Mouse (Mus musculus) embryonic stem cell, embryonic (primary cell): ENCODE measurements around the gene Ufsp1.

Experiments
- CTCF ChIA-PET, 4 experiments: fragments of 300-600 bp in 2 of 4; fragments of 350-600 bp in 2 of 4; sonication (Branson Sonifier 250); formaldehyde crosslinking; loops; one replicate each; lab custom pipeline; 2022; ENCODE audit warnings: inconsistent platforms in 2 of 4; lab: Charles Lee
- POLR2A ChIA-PET, 4 experiments: fragments of 300-600 bp in 2 of 4; fragments of 350-600 bp in 2 of 4; sonication (Branson Sonifier 250); formaldehyde crosslinking; loops; one replicate each; lab custom pipeline; 2022; ENCODE audit warnings: antibody characterized with exemption in 4 of 4, inconsistent platforms in 1 of 4; lab: Charles Lee

The Ufsp1 gene

DNA sequence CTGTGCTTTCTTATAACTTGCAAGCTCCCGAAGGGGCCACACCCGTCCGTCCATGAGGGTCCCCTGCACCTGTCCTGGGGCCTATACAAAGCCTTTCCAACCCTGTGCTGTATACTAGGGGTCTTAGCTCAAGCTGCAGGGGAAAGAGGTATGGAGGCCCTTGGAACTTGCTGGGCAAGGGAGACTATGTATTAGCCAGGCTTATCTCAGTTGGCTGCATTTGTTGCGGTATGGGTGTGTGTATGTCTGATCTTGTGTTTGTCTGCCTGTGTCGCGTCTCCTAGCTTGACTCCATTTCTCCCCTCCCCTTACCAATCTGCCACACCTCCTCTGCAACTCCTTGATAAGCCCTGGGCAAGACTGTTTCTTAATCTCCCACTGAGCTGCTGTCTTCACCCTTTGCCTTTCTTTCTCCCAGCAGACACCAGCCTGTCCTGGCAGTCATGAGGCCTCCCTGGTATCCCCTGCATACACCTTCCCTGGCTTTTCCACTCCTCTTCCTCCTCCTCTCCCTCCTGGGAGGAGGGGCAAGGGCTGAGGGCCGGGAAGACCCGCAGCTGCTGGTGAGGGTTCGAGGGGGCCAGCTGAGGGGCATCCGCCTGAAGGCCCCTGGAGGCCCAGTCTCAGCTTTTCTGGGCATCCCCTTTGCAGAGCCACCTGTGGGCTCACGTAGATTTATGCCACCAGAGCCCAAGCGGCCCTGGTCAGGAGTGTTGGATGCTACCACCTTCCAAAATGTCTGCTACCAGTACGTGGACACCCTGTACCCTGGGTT is 4.7 kb upstream of the Ufsp1 start:
- CTCF ChIA-PET, result interaction anchor here (0.6 to 4.5 kb wide), 22 partner anchors 12 to 470 kb away, joined by 3 to 34 read pairs (median 5); partner anchors contain the start of gene Slc12a9 (in 1 of the 4)
- POLR2A ChIA-PET, result interaction anchor here in 3 of 4 experiments (0.5 to 5.0 kb wide), 10 partner anchors 16 to 213 kb away, joined by 3 to 48 read pairs (median 4); partner anchors contain the start of genes Pop7 (in 2 of the 3) and Srrt (in 2 of the 3)

DNA sequence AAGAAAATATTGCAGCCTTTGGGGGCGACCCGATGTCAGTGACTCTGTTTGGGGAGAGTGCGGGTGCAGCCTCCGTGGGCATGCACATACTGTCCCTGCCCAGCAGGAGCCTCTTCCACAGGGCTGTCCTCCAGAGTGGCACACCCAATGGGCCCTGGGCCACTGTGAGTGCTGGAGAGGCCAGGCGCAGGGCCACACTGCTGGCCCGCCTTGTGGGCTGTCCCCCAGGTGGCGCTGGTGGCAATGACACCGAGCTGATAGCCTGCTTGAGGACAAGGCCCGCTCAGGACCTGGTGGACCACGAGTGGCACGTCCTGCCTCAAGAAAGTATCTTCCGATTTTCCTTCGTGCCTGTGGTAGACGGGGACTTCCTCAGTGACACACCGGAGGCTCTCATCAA is 3.8 kb upstream of the Ufsp1 start:
- CTCF ChIA-PET, result interaction anchor here in 3 of 4 experiments (0.6 to 2.4 kb wide), 7 partner anchors 13 to 249 kb away, joined by 3 to 6 read pairs (median 3); no protein-coding TSS in a partner anchor
- POLR2A ChIA-PET, result interaction anchor here in 3 of 4 experiments (0.6 to 5.0 kb wide), 5 partner anchors 15 to 291 kb away, joined by 3 to 48 read pairs (median 5); partner anchors contain the start of genes Srrt (in 2 of the 3) and Pop7 (in 1 of the 3)

DNA sequence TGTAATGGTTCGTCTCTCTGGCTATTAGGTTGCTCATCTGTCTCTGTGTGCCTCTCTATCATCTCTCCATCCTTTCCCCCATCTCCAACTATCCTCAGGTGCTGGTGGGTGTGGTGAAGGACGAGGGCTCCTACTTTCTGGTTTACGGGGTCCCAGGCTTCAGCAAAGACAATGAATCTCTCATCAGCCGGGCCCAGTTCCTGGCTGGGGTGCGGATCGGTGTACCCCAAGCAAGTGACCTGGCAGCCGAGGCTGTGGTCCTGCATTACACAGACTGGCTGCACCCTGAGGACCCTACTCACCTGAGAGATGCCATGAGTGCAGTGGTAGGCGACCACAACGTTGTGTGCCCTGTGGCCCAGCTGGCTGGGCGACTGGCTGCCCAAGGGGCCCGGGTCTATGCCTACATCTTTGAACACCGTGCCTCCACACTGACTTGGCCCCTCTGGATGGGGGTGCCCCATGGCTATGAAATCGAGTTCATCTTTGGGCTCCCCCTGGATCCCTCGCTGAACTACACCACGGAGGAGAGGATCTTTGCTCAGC is 3.0 kb upstream of the Ufsp1 start:
- ChIA-PET POLR2A (interaction anchor here in 2 of 4 experiments (0.6 to 7.4 kb wide), 6 partner anchors 13 to 292 kb away, joined by 3 to 135 read pairs (median 5); partner anchors contain the start of genes Srrt (in 2 of the 2) and Slc12a9 (in 1 of the 2)), CTCF (interaction anchor here in 2 of 4 experiments (0.5 to 2.3 kb wide), 7 partner anchors 15 to 249 kb away, joined by 3 to 6 read pairs (median 3); no protein-coding TSS in a partner anchor)

DNA sequence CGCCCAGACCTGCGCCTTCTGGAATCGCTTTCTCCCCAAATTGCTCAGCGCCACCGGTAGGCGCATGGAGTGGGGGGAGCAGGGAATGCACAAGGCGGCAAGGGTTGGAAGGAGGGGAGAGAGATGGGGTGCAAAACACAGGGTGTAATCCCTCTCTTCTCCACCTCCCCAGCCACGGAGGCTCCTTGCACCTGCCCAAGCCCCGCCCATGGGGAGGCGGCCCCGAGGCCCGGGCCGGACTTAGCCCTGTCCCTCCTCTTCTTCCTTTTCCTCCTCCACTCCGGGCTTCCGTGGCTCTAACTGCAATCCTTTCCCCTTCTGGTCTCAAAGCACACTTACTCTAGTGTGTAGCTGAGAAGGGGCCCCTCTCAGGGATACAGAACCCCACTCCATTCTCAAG is 1.1 kb upstream of the Ufsp1 start:
- CTCF ChIA-PET, result interaction anchor here in 1 of 4 experiments (0.9 kb wide), 1 partner anchor 40 kb away, joined by 3 read pairs; the partner anchor contains the start of gene Slc12a9

DNA sequence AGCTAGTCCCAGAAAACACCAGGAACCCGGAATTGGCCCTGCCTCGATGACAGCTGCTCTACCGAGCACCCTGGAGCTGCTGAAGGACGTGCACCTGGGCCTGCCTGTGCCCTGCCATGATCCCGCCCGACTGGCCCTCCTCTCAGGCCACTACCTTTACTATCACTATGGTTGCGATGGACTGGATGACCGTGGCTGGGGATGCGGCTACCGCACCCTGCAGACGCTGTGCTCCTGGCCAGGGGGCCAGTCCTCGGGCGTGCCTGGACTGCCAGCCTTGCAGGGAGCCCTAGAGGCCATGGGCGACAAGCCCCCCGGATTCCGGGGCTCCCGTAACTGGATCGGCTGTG is 290 bp downstream of the Ufsp1 start:
- CTCF ChIA-PET, result interaction anchor here in 2 of 4 experiments (0.5 to 0.6 kb wide), 2 partner anchors 87 to 1816 kb away, joined by 3 to 4 read pairs; no protein-coding TSS in a partner anchor

More for the DNA sequence above, 1.1 kb upstream of the Ufsp1 start:
- POLR2A ChIA-PET, result interaction anchor here in 3 of 4 experiments (0.6 to 7.4 kb wide), 15 partner anchors 11 to 237 kb away, joined by 3 to 135 read pairs (median 4); partner anchors contain the start of genes Pop7 (in 2 of the 3) and Srrt (in 2 of the 3)

DNA sequence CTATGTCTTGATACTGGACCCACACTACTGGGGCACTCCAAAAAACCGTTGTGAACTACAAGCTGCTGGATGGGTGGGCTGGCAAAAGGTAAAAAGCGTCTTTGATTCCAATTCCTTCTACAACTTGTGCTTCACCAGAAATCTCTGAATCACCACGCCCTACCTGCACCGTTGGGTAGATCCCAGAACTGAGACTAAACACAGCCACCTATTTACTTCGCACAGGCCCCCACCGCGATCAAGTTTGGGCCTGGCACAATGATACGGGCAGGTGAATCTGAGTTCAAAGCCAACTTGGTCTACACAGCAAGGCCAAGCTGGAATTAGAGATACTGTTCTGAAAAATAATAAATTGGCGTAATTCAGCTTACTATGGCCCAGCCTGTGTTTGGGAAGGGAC is 867 bp downstream of the Ufsp1 start:
- ChIA-PET POLR2A (interaction anchor here (0.6 to 7.4 kb wide), 8 partner anchors 8 to 492 kb away, joined by 3 to 135 read pairs (median 6); partner anchors contain the start of genes Srrt (in 3 of the 4), Ache (in 1 of the 4) and Mepce (in 1 of the 4)), CTCF (no interaction called here)

More for the DNA sequence above, 290 bp downstream of the Ufsp1 start:
- POLR2A ChIA-PET, result interaction anchor here (0.6 to 7.4 kb wide), 14 partner anchors 10 to 315 kb away, joined by 3 to 135 read pairs (median 6); partner anchors contain the start of genes Srrt (in 3 of the 4) and Pop7 (in 2 of the 4)

DNA sequence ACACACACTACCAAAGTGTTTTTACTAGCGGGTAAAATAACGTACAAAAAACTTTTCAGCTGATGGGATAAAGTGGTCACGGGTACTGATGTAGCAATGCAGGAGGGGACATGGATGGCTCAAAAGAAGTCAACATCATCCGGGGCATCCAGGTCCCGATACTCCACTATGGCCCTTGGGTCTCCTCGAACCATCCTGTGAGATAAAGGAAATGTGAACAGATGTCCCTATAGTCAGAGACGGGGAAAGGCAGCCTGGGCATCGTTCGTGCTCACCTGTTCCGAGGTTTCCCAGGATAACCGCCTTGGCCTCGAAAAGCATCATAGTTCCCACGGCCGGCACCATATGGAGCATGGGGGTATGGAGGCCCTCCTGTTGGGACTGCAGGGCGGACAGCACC is 1.3 kb downstream of the Ufsp1 start:
- CTCF ChIA-PET, result interaction anchor here in 1 of 4 experiments (0.9 kb wide), 1 partner anchor 9 kb away, joined by 4 read pairs; no protein-coding TSS in a partner anchor

DNA sequence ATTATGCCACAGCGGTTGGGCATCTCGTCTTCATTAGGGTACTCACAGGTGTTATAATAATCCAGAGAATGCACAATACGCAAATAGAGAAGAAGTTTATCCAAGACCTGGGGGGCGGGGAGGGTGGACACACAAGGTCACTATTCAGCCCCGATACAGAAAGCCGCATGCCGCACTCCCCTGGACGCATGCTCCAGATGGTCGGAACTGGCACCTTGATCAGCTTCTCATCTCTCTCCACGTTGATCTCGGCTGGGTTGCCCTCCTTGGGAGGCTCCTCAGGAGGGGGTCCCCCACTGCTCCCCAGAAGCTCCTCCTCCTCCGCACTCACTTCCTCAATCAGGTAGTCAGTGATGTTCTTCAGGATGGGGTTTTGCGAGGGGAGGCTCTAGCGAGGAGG is 2.7 kb downstream of the Ufsp1 start:
- POLR2A ChIA-PET, result interaction anchor here in 2 of 4 experiments (0.5 to 7.4 kb wide), 6 partner anchors 8 to 206 kb away, joined by 3 to 135 read pairs (median 3); partner anchors contain the start of genes Srrt (in 2 of the 2) and Pop7 (in 1 of the 2)

More for the DNA sequence above, 1.3 kb downstream of the Ufsp1 start:
- POLR2A ChIA-PET, result interaction anchor here (0.6 to 7.4 kb wide), 8 partner anchors 8 to 492 kb away, joined by 3 to 135 read pairs (median 6); partner anchors contain the start of genes Srrt (in 3 of the 4), Ache (in 1 of the 4) and Mepce (in 1 of the 4)

DNA sequence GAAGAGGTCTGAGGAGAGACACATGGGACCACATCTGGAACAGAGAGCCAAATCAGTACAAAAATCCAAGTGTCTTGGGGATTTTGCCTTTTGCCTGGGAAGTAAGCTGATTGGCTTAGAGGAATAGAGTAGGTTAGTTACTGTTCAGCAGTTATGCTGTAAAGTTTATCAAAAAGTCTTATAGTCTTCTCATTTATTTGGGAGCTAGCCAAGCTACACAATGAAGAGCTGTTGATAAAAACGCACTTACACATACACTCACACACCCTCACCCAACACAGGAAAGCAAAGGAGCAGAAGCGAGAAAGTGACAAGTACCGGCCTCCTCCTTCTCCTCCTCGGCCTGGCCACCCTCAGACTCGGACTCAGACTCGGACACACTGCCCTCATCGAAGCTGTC is 4.8 kb downstream of the Ufsp1 start:
- CTCF ChIA-PET, result interaction anchor here in 1 of 4 experiments (0.6 kb wide), 1 partner anchor 520 kb away, joined by 6 read pairs; no protein-coding TSS in a partner anchor
- POLR2A ChIA-PET, result interaction anchor here in 2 of 4 experiments (0.9 to 1.3 kb wide), 2 partner anchors 12 to 15 kb away, joined by 4 to 5 read pairs; partner anchors contain the start of genes Ache (in 1 of the 2) and Trip6 (in 1 of the 2)

More for the DNA sequence above, 2.7 kb downstream of the Ufsp1 start:
- CTCF ChIA-PET, result no interaction called here

DNA sequence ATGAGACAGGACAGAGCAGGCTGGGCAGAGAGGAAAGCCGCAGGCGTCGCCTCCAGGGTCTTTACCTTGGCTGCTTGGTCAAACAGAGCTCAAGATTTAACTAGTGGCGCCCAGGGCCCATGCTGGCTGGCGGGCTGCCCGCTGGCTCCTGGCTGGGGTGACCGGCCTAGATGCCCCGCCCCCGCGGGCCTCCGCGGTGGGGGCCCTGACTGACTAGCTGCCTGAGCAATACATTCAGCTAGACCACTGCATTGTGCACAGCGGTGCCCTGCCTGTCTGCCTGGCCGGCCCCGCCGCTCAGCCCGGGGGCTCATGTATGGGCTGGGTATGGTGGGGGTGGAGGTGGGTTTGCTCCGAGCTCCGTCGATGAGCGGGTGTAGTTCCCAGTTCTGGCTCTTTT is 6.8 kb downstream of the Ufsp1 start:
- ChIA-PET CTCF (interaction anchor here in 3 of 4 experiments (0.6 to 1.7 kb wide), 3 partner anchors 14 to 294 kb away, joined by 3 to 4 read pairs (median 4); partner anchors contain the start of gene Ache (in 1 of the 3)), POLR2A (interaction anchor here in 2 of 4 experiments (0.6 to 1.8 kb wide), 6 partner anchors 10 to 229 kb away, joined by 3 to 4 read pairs (median 3); partner anchors contain the start of genes Serpine1 (in 1 of the 2) and Slc12a9 (in 1 of the 2))

DNA sequence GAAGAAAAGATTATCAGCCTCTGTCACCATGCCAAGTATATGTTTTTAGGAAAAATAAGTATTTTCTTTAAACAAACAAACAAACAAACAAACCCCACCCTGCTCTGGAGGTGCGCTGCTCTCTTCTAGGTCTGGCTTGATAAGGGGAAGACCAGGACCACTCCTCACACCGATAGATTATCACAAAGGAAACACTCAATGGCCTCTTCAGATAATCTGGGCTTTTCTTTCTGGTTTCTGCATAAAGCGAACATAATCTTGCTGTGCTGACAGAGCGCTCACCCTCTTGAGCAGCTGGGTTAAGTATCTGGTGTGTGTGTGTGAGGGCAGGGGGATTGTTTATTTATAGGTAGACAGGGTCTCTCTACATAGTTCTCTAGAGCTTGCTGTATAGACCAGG is 9.2 kb downstream of the Ufsp1 start:
- ChIA-PET CTCF (interaction anchor here in 3 of 4 experiments (0.5 to 1.3 kb wide), 6 partner anchors 15 to 1335 kb away, joined by 3 to 4 read pairs (median 3); partner anchors contain the start of gene Fis1 (in 1 of the 3)), POLR2A (interaction anchor here (0.6 to 7.1 kb wide), 16 partner anchors 7 to 258 kb away, joined by 3 to 135 read pairs (median 6); partner anchors contain the start of genes Ufsp1 (in 3 of the 4), Ache (in 2 of the 4), Trip6 (in 2 of the 4) and Ephb4 (in 1 of the 4))

DNA sequence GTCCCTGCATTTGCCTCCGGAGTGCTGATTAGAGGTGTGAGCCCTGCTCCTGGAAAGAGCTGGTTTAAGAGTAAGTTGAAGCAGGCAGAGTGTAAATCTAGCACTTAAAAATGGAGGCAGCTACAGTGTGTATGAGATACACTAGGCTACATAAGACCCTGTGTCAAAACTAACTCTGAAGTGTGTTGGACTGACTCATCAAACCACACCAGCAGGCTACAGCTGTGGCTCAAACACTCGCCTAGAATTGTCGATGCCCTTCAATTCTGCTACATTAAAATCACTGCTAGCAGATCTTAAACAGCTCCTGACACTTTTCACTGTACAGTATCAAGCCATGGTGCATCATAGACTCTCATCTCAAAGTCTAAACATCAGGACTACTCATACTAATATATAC is 9.7 kb downstream of the Ufsp1 start:
- ChIA-PET CTCF (interaction anchor here in 2 of 4 experiments (0.5 to 1.5 kb wide), 4 partner anchors 17 to 1335 kb away, joined by 3 read pairs; partner anchors contain the start of genes Ache (in 1 of the 2) and Fis1 (in 1 of the 2)), POLR2A (interaction anchor here (0.6 to 7.1 kb wide), 19 partner anchors 8 to 259 kb away, joined by 3 to 135 read pairs (median 6); partner anchors contain the start of genes Ufsp1 (in 3 of the 4), Ache (in 2 of the 4), Ephb4 (in 1 of the 4) and Slc12a9 (in 1 of the 4))

DNA sequence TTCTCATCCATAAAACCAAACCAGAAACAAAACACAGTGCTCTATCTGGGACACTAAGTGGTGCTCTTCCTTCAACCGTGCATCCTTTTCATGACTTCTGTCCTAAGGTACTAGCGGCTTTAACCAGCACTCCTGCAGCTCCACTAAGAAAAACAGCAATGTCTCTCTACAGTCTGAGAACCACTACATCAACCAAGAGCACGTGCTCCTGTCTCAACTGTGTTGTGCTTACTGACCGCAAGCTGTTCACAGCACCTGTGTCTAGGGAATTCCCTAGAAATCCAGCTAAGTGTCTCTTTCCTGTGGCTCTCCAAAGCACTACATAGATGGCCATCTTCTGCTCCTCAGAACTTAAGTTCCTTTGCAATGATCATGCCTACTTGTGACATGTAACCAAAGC is 10.4 kb downstream of the Ufsp1 start:
- ChIA-PET POLR2A (interaction anchor here (0.5 to 7.1 kb wide), 24 partner anchors 9 to 388 kb away, joined by 3 to 135 read pairs (median 6); partner anchors contain the start of genes Ufsp1 (in 3 of the 4), Ache (in 2 of the 4), Trip6 (in 2 of the 4) and Ephb4 (in 1 of the 4)), CTCF (interaction anchor here in 2 of 4 experiments (0.8 to 1.5 kb wide), 2 partner anchors 18 kb away, joined by 3 to 4 read pairs; partner anchors contain the start of gene Ache (in 1 of the 2))

DNA sequence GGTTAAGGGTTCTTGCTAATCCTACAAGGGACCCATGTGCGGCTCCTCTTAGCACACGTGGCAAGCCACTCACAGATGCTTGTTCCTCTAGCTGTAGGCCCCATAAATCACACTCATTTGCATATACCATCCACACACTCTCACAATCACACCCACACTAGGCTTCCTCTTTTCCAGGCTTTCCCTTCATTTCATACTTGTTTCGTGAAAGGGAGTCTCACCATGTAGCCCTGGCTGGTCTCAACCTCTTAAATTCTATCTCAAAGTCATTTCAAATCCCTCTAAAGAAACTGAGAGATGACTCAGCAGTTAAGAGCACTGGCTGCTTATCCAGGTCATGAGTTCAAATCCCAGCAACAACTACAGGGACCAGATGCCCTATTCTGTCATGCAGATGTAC is 11.4 kb downstream of the Ufsp1 start:
- ChIA-PET POLR2A (interaction anchor here (0.6 to 7.1 kb wide), 25 partner anchors 8 to 353 kb away, joined by 3 to 135 read pairs (median 7); partner anchors contain the start of genes Ache (in 2 of the 4), Pop7 (in 2 of the 4), Ufsp1 (in 2 of the 4) and Ephb4 (in 1 of the 4)), CTCF (interaction anchor here in 2 of 4 experiments (0.6 to 1.4 kb wide), 3 partner anchors 15 to 147 kb away, joined by 3 to 7 read pairs (median 3); partner anchors contain the start of gene Ache (in 1 of the 2))

DNA sequence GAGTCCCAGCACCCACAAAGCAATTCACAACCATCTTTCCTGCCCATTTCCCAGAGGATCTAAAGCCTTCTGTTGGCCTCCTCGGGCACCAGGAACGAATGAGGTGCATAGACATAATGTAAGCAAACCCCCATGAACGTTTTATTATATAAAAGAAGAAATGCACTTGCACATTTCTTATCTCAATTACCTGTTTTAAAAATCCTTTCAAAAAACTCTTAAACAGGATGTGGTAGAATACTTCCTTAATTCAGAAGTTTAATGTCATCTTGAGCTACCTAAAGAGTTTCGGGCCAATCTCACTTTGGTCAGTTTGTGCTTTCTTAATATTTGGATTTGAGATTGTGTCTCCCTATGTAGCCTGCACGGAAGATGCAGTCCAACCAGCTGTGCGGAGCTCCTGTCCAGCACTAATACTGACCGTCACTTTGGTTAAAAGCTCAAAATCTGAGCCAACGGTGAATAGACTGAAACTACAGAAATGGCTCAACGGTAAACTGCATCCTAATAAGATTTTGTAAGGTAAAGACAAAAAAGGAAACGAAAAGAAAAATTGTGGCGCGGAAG is 12.1 kb downstream of the Ufsp1 start:
- ChIA-PET POLR2A (interaction anchor here in 3 of 4 experiments (0.6 to 7.1 kb wide), 23 partner anchors 7 to 354 kb away, joined by 3 to 135 read pairs (median 8); partner anchors contain the start of genes Ache (in 2 of the 3), Ufsp1 (in 2 of the 3), Ephb4 (in 1 of the 3) and Epo (in 1 of the 3)), CTCF (interaction anchor here in 2 of 4 experiments (1.0 to 1.5 kb wide), 3 partner anchors 10 to 19 kb away, joined by 3 to 7 read pairs (median 3); partner anchors contain the start of gene Ache (in 1 of the 2))
